Mouse (Mus musculus) liver, embryonic 12.5 days (tissue): ENCODE results near the gene Lhfpl2. TPM values are rescaled to one million over a fixed set of nuclear protein-coding genes. Genes with fewer than 3 reads are reported as not detected.

Source experiments
- ATAC-seq: fragments of 200-750 bp; cut with Nextera tagmentation; 2 replicates; pipeline ENCODE4 v1.8.0; 2017; ENCODE audit warnings: moderate number of reproducible peaks, mild to moderate bottlenecking, moderate library complexity
- H3K27ac ChIP-seq: fragments of 300-500 bp; sonication (generic); 2 replicates; pipeline ENCODE4 v1.5.1; 2016; ENCODE audit warnings: mild to moderate bottlenecking
- H3K27me3 ChIP-seq: fragments of 300-500 bp; sonication (generic); replicated peaks from 2 replicates; pipeline ENCODE4 v1.6.1; 2016; ENCODE audit warnings: mild to moderate bottlenecking, moderate library complexity
- H3K36me3 ChIP-seq: fragments of 300-500 bp; sonication (generic); 2 replicates; pipeline ENCODE4 v1.6.1; 2016; ENCODE audit warnings: mild to moderate bottlenecking, moderate library complexity
- H3K4me1 ChIP-seq: fragments of 300-500 bp; sonication (generic); 2 replicates; pipeline ENCODE4 v1.6.1; 2016
- H3K4me2 ChIP-seq: fragments of 300-500 bp; sonication (generic); 2 replicates; pipeline ENCODE4 v1.6.1; 2016; ENCODE audit warnings: mild to moderate bottlenecking, moderate library complexity
- H3K4me3 ChIP-seq: fragments of 300-500 bp; sonication (generic); 2 replicates; pipeline ENCODE4 v1.5.1; 2016; ENCODE audit warnings: mild to moderate bottlenecking, moderate library complexity
- H3K9ac ChIP-seq: fragments of 300-500 bp; sonication (generic); 2 replicates; pipeline ENCODE4 v1.6.1; 2016; ENCODE audit warnings: mild to moderate bottlenecking, moderate library complexity
- H3K9me3 ChIP-seq: fragments of 300-500 bp; sonication (generic); replicated peaks from 2 replicates; pipeline ENCODE4 v1.6.1; 2016; ENCODE audit warnings: mild to moderate bottlenecking, moderate library complexity
- WGBS: fragments of 180-500 bp; shearing (Covaris S2); methylation state at CpG from one replicate; pipeline ENCODE4 v1.1.7; 2016; ENCODE audit not compliant: insufficient replicate concordance; 5-methylcytosine and 5-hydroxymethylcytosine counted together
- polyA plus RNA-seq: library from polyadenylated mRNA; unstranded; fragments of >200 nt; fragmentation: Nextera tagmentation; extraction: Ambion mirVana; gene quantifications from 2 replicates; pipeline ENCODE4 v1.2.1, GENCODE M21; 2016

Lhfpl2 gene
- polyA plus RNA-seq, 1 experiment from 2014 or later = 7.1 TPM

- no peak for ATAC-seq
- Histone ChIP-seq H3K27ac (no peak overlapping the region), H3K4me3 (peak overlapping the region; percentile 61), H3K27me3 (peaks cover 65% of the 10 kb centered on the region), H3K4me1 (peaks cover 15% of the 10 kb centered on the region), H3K9ac (no peak overlapping the region), H3K4me2 (peak overlapping the region; percentile 71), H3K9me3 (no peaks in the 10 kb centered on the region), H3K36me3 (no peaks in the 10 kb centered on the region)
- WGBS = 41% methylated on average over 6 of the region's 6 CpGs
Observed at GRCm38 (mm10) chr13:94058642-94059222, 1.1 kb downstream of the Lhfpl2 start.

- Histone ChIP-seq H3K27me3 (peaks cover 65% of the 10 kb centered on the region), H3K9me3 (no peaks in the 10 kb centered on the region), H3K4me3 (no peak overlapping the region), H3K4me2 (no peak overlapping the region), H3K36me3 (no peaks in the 10 kb centered on the region), H3K9ac (no peak overlapping the region), H3K27ac (no peak overlapping the region), H3K4me1 (peaks cover 16% of the 10 kb centered on the region)
- ATAC-seq = no peak
- WGBS = 71% methylated on average over 4 of the region's 4 CpGs
Observed at GRCm38 (mm10) chr13:94059373-94059772, 1.8 kb downstream of the Lhfpl2 start.

GRCm38 (mm10) chr13:94059778-94060177 lies 2.2 kb downstream of the Lhfpl2 start:
- Histone ChIP-seq H3K4me2 (no peak overlapping the region), H3K4me1 (peaks cover 16% of the 10 kb centered on the region), H3K4me3 (no peak overlapping the region), H3K9me3 (no peaks in the 10 kb centered on the region), H3K27me3 (peaks cover 63% of the 10 kb centered on the region), H3K36me3 (no peaks in the 10 kb centered on the region), H3K9ac (no peak overlapping the region), H3K27ac (no peak overlapping the region)
- 44% methylated on average over 6 of the region's 6 CpGs for WGBS
- ATAC-seq = no peak

- Histone ChIP-seq H3K27ac (no peak overlapping the region), H3K4me2 (no peak overlapping the region), H3K27me3 (peaks cover 57% of the 10 kb centered on the region), H3K9me3 (no peaks in the 10 kb centered on the region), H3K36me3 (no peaks in the 10 kb centered on the region), H3K4me1 (peaks cover 16% of the 10 kb centered on the region), H3K4me3 (no peak overlapping the region), H3K9ac (no peak overlapping the region)
- ATAC-seq = no peak
- 47% methylated on average over 3 of the region's 3 CpGs for WGBS
Observed at GRCm38 (mm10) chr13:94060461-94060860, 2.9 kb downstream of the Lhfpl2 start.

GRCm38 (mm10) chr13:94061256-94061877 lies 3.8 kb downstream of the Lhfpl2 start:
- no peak overlapping the region for H3K4me3 ChIP-seq
- H3K9ac ChIP-seq = no peak overlapping the region
- no peaks in the 10 kb centered on the region for H3K36me3 ChIP-seq
- H3K27me3 ChIP-seq = peaks cover 49% of the 10 kb centered on the region
- no peak for ATAC-seq
- H3K4me1 ChIP-seq = peaks cover 20% of the 10 kb centered on the region
- no peak overlapping the region for H3K4me2 ChIP-seq
- 65% methylated on average over 9 of the region's 9 CpGs for WGBS
- H3K9me3 ChIP-seq = no peaks in the 10 kb centered on the region
- no peak overlapping the region for H3K27ac ChIP-seq

GRCm38 (mm10) chr13:94062349-94063111 lies 4.9 kb downstream of the Lhfpl2 start:
- 0 out of 2 replicates have a peak overlapping the region, but pooled peaks have one; percentile 11 for H3K4me3 ChIP-seq

GRCm38 (mm10) chr13:94063156-94063555 lies 5.6 kb downstream of the Lhfpl2 start:
- WGBS = 30% methylated on average over 8 of the region's 8 CpGs
- no peaks in the 10 kb centered on the region for H3K9me3 ChIP-seq
- H3K36me3 ChIP-seq = no peaks in the 10 kb centered on the region
- peak overlapping the region; percentile 56 for H3K4me2 ChIP-seq
- H3K4me3 ChIP-seq = no peak overlapping the region
- ATAC-seq = no peak; the same call in 1 of the 2 replicates
- no peak overlapping the region for H3K9ac ChIP-seq
- H3K27me3 ChIP-seq = peaks cover 31% of the 10 kb centered on the region
- H3K27ac ChIP-seq = no peak overlapping the region
- peaks cover 23% of the 10 kb centered on the region for H3K4me1 ChIP-seq

More at GRCm38 (mm10) chr13:94062349-94063111, 4.9 kb downstream of the Lhfpl2 start:
- no peak overlapping the region for H3K27ac ChIP-seq
- 14% methylated on average over 21 of the region's 21 CpGs for WGBS
- H3K36me3 ChIP-seq = no peaks in the 10 kb centered on the region
- peak; percentile 47; the same call in 1 of the 2 replicates for ATAC-seq
- H3K27me3 ChIP-seq = peaks cover 37% of the 10 kb centered on the region
- peak overlapping the region; percentile 56 for H3K4me2 ChIP-seq
- peaks cover 20% of the 10 kb centered on the region for H3K4me1 ChIP-seq
- H3K9ac ChIP-seq = no peak overlapping the region
- H3K9me3 ChIP-seq = no peaks in the 10 kb centered on the region

- WGBS = 57% methylated on average over 7 of the region's 7 CpGs
- H3K4me2 ChIP-seq = no peak overlapping the region
- H3K4me1 ChIP-seq = peaks cover 31% of the 10 kb centered on the region
- ATAC-seq = no peak
- H3K27ac ChIP-seq = no peak overlapping the region
- H3K9ac ChIP-seq = no peak overlapping the region
- H3K36me3 ChIP-seq = no peaks in the 10 kb centered on the region
- H3K27me3 ChIP-seq = peaks cover 17% of the 10 kb centered on the region
- no peaks in the 10 kb centered on the region for H3K9me3 ChIP-seq
- H3K4me3 ChIP-seq = no peak overlapping the region
Observed at GRCm38 (mm10) chr13:94064571-94064970, 7.0 kb downstream of the Lhfpl2 start.

GRCm38 (mm10) chr13:94065276-94066050 lies 7.9 kb downstream of the Lhfpl2 start:
- 43% methylated on average over 11 of the region's 11 CpGs for WGBS
- no peak for ATAC-seq
- Histone ChIP-seq H3K4me2 (no peak overlapping the region), H3K36me3 (no peaks in the 10 kb centered on the region), H3K4me3 (no peak overlapping the region), H3K27ac (no peak overlapping the region), H3K4me1 (peaks cover 31% of the 10 kb centered on the region), H3K27me3 (peaks cover 9% of the 10 kb centered on the region), H3K9me3 (no peaks in the 10 kb centered on the region), H3K9ac (no peak overlapping the region)

- Histone ChIP-seq H3K4me3 (no peak overlapping the region), H3K27ac (no peak overlapping the region), H3K27me3 (peaks cover 4% of the 10 kb centered on the region; the same call in 1 of the 2 replicates), H3K9me3 (no peaks in the 10 kb centered on the region), H3K4me1 (peaks cover 31% of the 10 kb centered on the region), H3K4me2 (no peak overlapping the region), H3K36me3 (no peaks in the 10 kb centered on the region), H3K9ac (no peak overlapping the region)
- WGBS = 71% methylated on average over 5 of the region's 5 CpGs
- ATAC-seq = no peak
Observed at GRCm38 (mm10) chr13:94066626-94067275, 9.2 kb downstream of the Lhfpl2 start.

GRCm38 (mm10) chr13:94068308-94068707 lies 10.7 kb downstream of the Lhfpl2 start:
- no peak overlapping the region for H3K4me3 ChIP-seq
- no peaks in the 10 kb centered on the region for H3K9me3 ChIP-seq
- 64% methylated on average over 1 of the region's 1 CpGs for WGBS
- H3K27me3 ChIP-seq = no peaks in the 10 kb centered on the region
- no peaks in the 10 kb centered on the region for H3K36me3 ChIP-seq
- H3K27ac ChIP-seq = no peak overlapping the region
- no peak overlapping the region for H3K9ac ChIP-seq
- no peak for ATAC-seq
- peaks cover 20% of the 10 kb centered on the region for H3K4me1 ChIP-seq
- H3K4me2 ChIP-seq = no peak overlapping the region
